Mouse (Mus musculus) 3134 (cell line): ENCODE measurements around the gene Phtf1.

Source experiments
- DNase-seq: peaks from one replicate; pipeline ENCODE4 v3.0.0-alpha.2; 2011; ENCODE audit warnings: low spot score; ENCODE audit not compliant: insufficient read length; ENCODE audit errors: extremely low read depth

Phtf1 gene

GRCm38 (mm10) chr3:103967861-103968691, at the start of gene Phtf1:
Phtf1 (plus strand) TSS chr3:103968110.
- peak; percentile 96 for DNase-seq

- DNase-seq = no peak
These were observed 47.8 kb upstream of the Phtf1 start for GRCm38 (mm10) chr3:103920094-103920493.

- no peak for DNase-seq
These were observed 42.6 kb upstream of the Phtf1 start for GRCm38 (mm10) chr3:103925302-103925701.

- no peak for DNase-seq
These were observed 40.4 kb upstream of the Phtf1 start for GRCm38 (mm10) chr3:103927511-103927910.

GRCm38 (mm10) chr3:103944794-103945562, 22.9 kb upstream of the Phtf1 start:
- DNase-seq = no peak

- DNase-seq = no peak
These were observed 19.2 kb upstream of the Phtf1 start for GRCm38 (mm10) chr3:103948666-103949065.

- DNase-seq = no peak
These were observed 7.3 kb upstream of the Phtf1 start for GRCm38 (mm10) chr3:103960622-103961021.

- DNase-seq = no peak
These were observed 679 bp upstream of the Phtf1 start for GRCm38 (mm10) chr3:103967231-103967630.

GRCm38 (mm10) chr3:103968701-103969100, 791 bp downstream of the Phtf1 start:
- no peak for DNase-seq

GRCm38 (mm10) chr3:103971157-103971556, 3.2 kb downstream of the Phtf1 start:
- no peak for DNase-seq

GRCm38 (mm10) chr3:103984556-103984955, 16.6 kb downstream of the Phtf1 start:
- no peak for DNase-seq

- DNase-seq = no peak
These were observed 17.3 kb downstream of the Phtf1 start for GRCm38 (mm10) chr3:103985194-103985593.

- DNase-seq = no peak
These were observed 20.0 kb downstream of the Phtf1 start for GRCm38 (mm10) chr3:103987831-103988432.

- no peak for DNase-seq
These were observed 21.4 kb downstream of the Phtf1 start for GRCm38 (mm10) chr3:103989352-103989751.

- no peak for DNase-seq
These were observed 23.4 kb downstream of the Phtf1 start for GRCm38 (mm10) chr3:103991271-103991670.

GRCm38 (mm10) chr3:103998724-103999123, 30.8 kb downstream of the Phtf1 start:
- DNase-seq = no peak

GRCm38 (mm10) chr3:104006896-104007466, 39.1 kb downstream of the Phtf1 start:
- DNase-seq = no peak

GRCm38 (mm10) chr3:104007479-104007878, 39.6 kb downstream of the Phtf1 start:
- DNase-seq = peak; percentile 17

GRCm38 (mm10) chr3:104009924-104010662, 42.2 kb downstream of the Phtf1 start:
- DNase-seq = no peak

GRCm38 (mm10) chr3:104011972-104012371, 44.1 kb downstream of the Phtf1 start:
- no peak for DNase-seq
